Mouse (Mus musculus): Measurements from ENCODE around the gene Washc2.

Washc2 gene

GRCm38 (mm10) chr6:116262824-116263223, 55.0 kb downstream of the Washc2 start:
- no peak for DNase-seq (ENCODE audit: low spot score in 2 of 2)

GRCm38 (mm10) chr6:116264018-116264651, 56.3 kb downstream of the Washc2 start, which contains the start of gene Zfand4:
Gene Zfand4, plus strand, starts transcription at chr6:116264222.
- peak; percentile 88 to 91 for DNase-seq (ENCODE audit: low spot score in 2 of 2)

GRCm38 (mm10) chr6:116264836-116265235, 57.0 kb downstream of the Washc2 start:
- no peak for DNase-seq (ENCODE audit: low spot score in 2 of 2)

- DNase-seq (ENCODE audit: low spot score in 2 of 2) = no peak
Measured at GRCm38 (mm10) chr6:116265603-116266002, 57.8 kb downstream of the Washc2 start.

GRCm38 (mm10) chr6:116266273-116267109, 58.7 kb downstream of the Washc2 start:
- DNase-seq (ENCODE audit: low spot score in 2 of 2) = no peak

GRCm38 (mm10) chr6:116267110-116267423, 59.2 kb downstream of the Washc2 start:
- DNase-seq (ENCODE audit: low spot score in 2 of 2) = no peak

GRCm38 (mm10) chr6:116275695-116276094, 67.9 kb downstream of the Washc2 start:
- DNase-seq (ENCODE audit: low spot score in 2 of 2) = no peak

- DNase-seq (ENCODE audit: low spot score in 2 of 2) = no peak
Measured at GRCm38 (mm10) chr6:116278679-116279317, 71.0 kb downstream of the Washc2 start.

GRCm38 (mm10) chr6:116281014-116281413, 73.2 kb downstream of the Washc2 start:
- no peak for DNase-seq (ENCODE audit: low spot score in 2 of 2)

GRCm38 (mm10) chr6:116282546-116282945, 74.7 kb downstream of the Washc2 start:
- DNase-seq (ENCODE audit: low spot score in 2 of 2) = no peak

GRCm38 (mm10) chr6:116283280-116283679, 75.4 kb downstream of the Washc2 start:
- no peak for DNase-seq (ENCODE audit: low spot score in 2 of 2)

GRCm38 (mm10) chr6:116286321-116286720, 78.5 kb downstream of the Washc2 start:
- DNase-seq (ENCODE audit: low spot score in 2 of 2) = no peak

GRCm38 (mm10) chr6:116286870-116287575, 79.2 kb downstream of the Washc2 start:
- no peak for DNase-seq (ENCODE audit: low spot score in 2 of 2)

- DNase-seq (ENCODE audit: low spot score in 2 of 2) = no peak
Measured at GRCm38 (mm10) chr6:116311411-116311810, 103.6 kb downstream of the Washc2 start.

Data from heart, adult 9 months (tissue).